Comparison of ENCODE assay signal across 12 mouse cellular contexts in genomic region chr2:58538196-58538595, GRCm38 (mm10). TPM values are rescaled to one million over a fixed set of nuclear protein-coding genes. Genes with fewer than 3 reads are reported as not detected.
"Had no signal": no experiment of that assay in that cellular context is flagged by ENCODE, and none has a peak within 500 bp of the region (broad histone marks: within the 10 kb centered on the region; RNA-seq: fewer than 3 reads in every experiment).

No protein-coding gene starts in this region.

- DNase-seq: right cerebral cortex, adult 18-20 months; right cerebral cortex, postnatal 14 days; right cerebral cortex, postnatal 25 days; right cerebral cortex, postnatal 4 days; spleen, adult 18-20 months; thymus, adult 18-20 months; thymus, adult 2 months; thymus, postnatal 14 days; thymus, postnatal 25 days; thymus, postnatal 36 days; thymus, postnatal 4 days had no signal

RNA-seq across cellular contexts. Expression of gene Acvr1, which starts 28.8 kb away (rescaled TPM):
- total RNA-seq: neutrophil, adult 5-6 weeks had no signal

RNA-seq across cellular contexts. Expression of gene Upp2, which starts 28.9 kb away (rescaled TPM):
- total RNA-seq: neutrophil, adult 5-6 weeks had no signal
